Mouse (Mus musculus) liver, embryonic 11.5 days (tissue): ENCODE data around the gene Wdr19. TPM values are rescaled to one million over a fixed set of nuclear protein-coding genes. Genes with fewer than 3 reads are reported as not detected.

Experiments used
- ATAC-seq: fragments of 200-750 bp; cut with Nextera tagmentation; replicated peaks from 2 replicates; pipeline ENCODE4 v1.8.0; 2017; ENCODE audit warnings: moderate number of reproducible peaks, mild to moderate bottlenecking, moderate TSS enrichment, moderate library complexity; ENCODE audit not compliant: low FRiP score
- DNase-seq: peaks from one replicate; pipeline ENCODE4 v3.0.0-alpha.2; 2017; ENCODE audit warnings: low spot score
- H3K27ac ChIP-seq: fragments of 300-500 bp; sonication (generic); 2 replicates; pipeline ENCODE4 v1.5.1; 2014; ENCODE audit warnings: mild to moderate bottlenecking, low read depth, low read length, control low read depth
- H3K27me3 ChIP-seq: fragments of 300-500 bp; sonication (generic); replicated peaks from 2 replicates; pipeline ENCODE4 v1.6.1; 2014; ENCODE audit warnings: low read length, mixed read lengths; ENCODE audit not compliant: control insufficient read depth, insufficient read depth
- H3K36me3 ChIP-seq: fragments of 300-500 bp; sonication (generic); 2 replicates; pipeline ENCODE4 v1.6.1; 2014; ENCODE audit warnings: mild to moderate bottlenecking, low read length, moderate library complexity, mixed read lengths; ENCODE audit not compliant: control insufficient read depth, insufficient read depth
- H3K4me1 ChIP-seq: fragments of 300-500 bp; sonication (generic); replicated peaks from 2 replicates; pipeline ENCODE4 v1.6.1; 2014; ENCODE audit warnings: low read length, mixed read lengths; ENCODE audit not compliant: control insufficient read depth, insufficient read depth
- H3K4me2 ChIP-seq: fragments of 300-500 bp; sonication (generic); 2 replicates; pipeline ENCODE4 v1.6.1; 2014; ENCODE audit warnings: mild to moderate bottlenecking, control low read depth, moderate library complexity
- H3K4me3 ChIP-seq: fragments of 300-500 bp; sonication (generic); 2 replicates; pipeline ENCODE4 v1.5.1; 2014; ENCODE audit warnings: low read depth, low read length, control low read depth
- H3K9ac ChIP-seq: fragments of 300-500 bp; sonication (generic); 2 replicates; pipeline ENCODE4 v1.6.1; 2014; ENCODE audit warnings: low read depth, low read length, control low read depth
- H3K9me3 ChIP-seq: fragments of 300-500 bp; sonication (generic); 2 replicates; pipeline ENCODE4 v1.6.1; 2016; ENCODE audit warnings: low read length, inconsistent platforms, mixed read lengths; ENCODE audit not compliant: control insufficient read depth
- WGBS: fragments of 180-500 bp; shearing (Covaris S2); extraction: QIAGEN DNeasy Blood & Tissue Kit; methylation state at CpG from one replicate; pipeline ENCODE4 v1.1.7; 2014; 5-methylcytosine and 5-hydroxymethylcytosine counted together
- polyA plus RNA-seq: library from polyadenylated mRNA; unstranded; fragments of >200 nt; fragmentation: Nextera tagmentation; extraction: Ambion mirVana; gene quantifications from 2 replicates; pipeline ENCODE4 v1.2.1, GENCODE M21; 2014

The Wdr19 gene
- polyA plus RNA-seq, 1 experiment from 2014 or later: 5.8 TPM

DNA sequence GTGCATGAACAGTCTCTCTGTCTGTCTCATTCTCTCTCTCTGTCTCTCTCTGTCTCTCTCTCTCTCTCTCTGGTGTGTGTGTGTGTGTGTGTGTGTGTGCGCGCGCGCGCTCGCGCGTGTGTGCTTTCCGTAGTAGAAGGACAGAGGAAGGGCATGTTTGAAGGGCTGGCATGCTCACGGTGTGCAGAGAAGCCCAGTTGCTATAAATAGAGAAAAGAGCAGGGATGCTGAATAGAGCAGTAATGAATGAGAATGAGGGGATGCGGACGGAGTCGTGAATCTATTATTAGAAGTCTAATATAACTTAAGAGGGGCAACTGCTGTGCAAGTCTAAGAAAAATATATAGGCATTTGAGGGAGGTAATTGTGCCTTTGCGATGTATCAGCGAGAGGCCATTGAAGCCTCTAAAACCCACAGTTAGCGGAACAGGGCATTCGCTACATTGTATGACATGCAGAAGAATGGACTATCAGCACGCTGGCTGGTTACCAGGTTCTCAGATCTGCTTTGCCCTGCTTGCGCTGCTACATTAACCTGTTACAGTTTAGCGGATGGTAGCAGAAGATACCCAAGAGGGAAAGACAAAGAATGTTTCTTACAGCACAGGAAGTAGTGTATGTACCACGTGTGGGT is 18.2 kb upstream of the Wdr19 start:
- Histone ChIP-seq H3K4me3 (no peak overlapping the region), H3K4me1 (no peaks in the 10 kb centered on the region; the same call in 1 of the 2 replicates), H3K9ac (no peak overlapping the region), H3K9me3 (no peaks in the 10 kb centered on the region), H3K27me3 (no peaks in the 10 kb centered on the region), H3K36me3 (no peaks in the 10 kb centered on the region), H3K4me2 (no peak overlapping the region), H3K27ac (no peak overlapping the region)
- 87% methylated on average over 21 of the region's 21 CpGs for WGBS
- ATAC-seq (no peak), DNase-seq (no peak)

GRCm38 (mm10) chr5:65181794-65182169 is 17.7 kb upstream of the Wdr19 start:
- H3K27ac ChIP-seq: no peak overlapping the region
- WGBS: 83% methylated on average over 4 of the region's 4 CpGs

DNA sequence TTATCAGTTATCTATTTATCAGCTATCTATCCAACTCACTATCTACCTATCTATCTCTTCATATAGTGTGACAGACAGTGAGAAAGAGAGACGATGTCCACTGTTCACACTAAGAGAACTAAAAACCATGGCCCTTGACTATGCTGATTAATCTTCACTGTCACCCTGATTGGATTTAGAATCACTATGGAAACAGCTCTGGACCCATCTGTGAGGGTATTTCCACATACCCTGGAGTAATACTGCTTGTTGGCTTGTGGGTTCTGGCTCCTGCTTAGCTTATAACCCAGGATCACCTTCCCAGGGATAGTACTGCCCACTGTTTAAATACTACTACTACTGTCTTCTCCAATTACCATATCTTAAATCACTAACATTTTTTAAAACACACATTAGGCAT is 17.2 kb upstream of the Wdr19 start:
- 76% methylated on average over 1 of the region's 1 CpGs for WGBS
- Histone ChIP-seq H3K9me3 (no peaks in the 10 kb centered on the region), H3K36me3 (no peaks in the 10 kb centered on the region), H3K27ac (no peak overlapping the region), H3K9ac (no peak overlapping the region), H3K4me3 (no peak overlapping the region), H3K4me2 (no peak overlapping the region), H3K4me1 (no peaks in the 10 kb centered on the region; the same call in 1 of the 2 replicates), H3K27me3 (no peaks in the 10 kb centered on the region)
- ATAC-seq (no peak), DNase-seq (no peak)

More at GRCm38 (mm10) chr5:65181794-65182169, 17.7 kb upstream of the Wdr19 start:
- H3K9me3 ChIP-seq: no peaks in the 10 kb centered on the region
- no peak for DNase-seq
- no peak overlapping the region for H3K9ac ChIP-seq
- no peaks in the 10 kb centered on the region; the same call in 1 of the 2 replicates for H3K4me1 ChIP-seq
- no peak overlapping the region for H3K4me2 ChIP-seq
- no peak overlapping the region for H3K4me3 ChIP-seq
- no peaks in the 10 kb centered on the region for H3K27me3 ChIP-seq
- H3K36me3 ChIP-seq: no peaks in the 10 kb centered on the region
- ATAC-seq: no peak

GRCm38 (mm10) chr5:65191601-65192000 is 7.9 kb upstream of the Wdr19 start:
- Histone ChIP-seq H3K36me3 (no peaks in the 10 kb centered on the region), H3K4me2 (no peak overlapping the region), H3K27ac (no peak overlapping the region), H3K4me3 (no peak overlapping the region), H3K9me3 (no peaks in the 10 kb centered on the region; the same call in 1 of the 2 replicates), H3K9ac (no peak overlapping the region), H3K4me1 (no peaks in the 10 kb centered on the region), H3K27me3 (no peaks in the 10 kb centered on the region)
- WGBS: 90% methylated on average over 5 of the region's 5 CpGs
- DNase-seq (no peak), ATAC-seq (no peak)

- 88% methylated on average over 9 of the region's 9 CpGs for WGBS
- H3K36me3 ChIP-seq: no peaks in the 10 kb centered on the region
- no peak for ATAC-seq
- DNase-seq: no peak
- H3K4me2 ChIP-seq: no peak overlapping the region
- H3K9me3 ChIP-seq: no peaks in the 10 kb centered on the region; the same call in 1 of the 2 replicates
- H3K4me1 ChIP-seq: no peaks in the 10 kb centered on the region
- no peak overlapping the region for H3K4me3 ChIP-seq
- no peak overlapping the region for H3K9ac ChIP-seq
- no peak overlapping the region for H3K27ac ChIP-seq
- H3K27me3 ChIP-seq: no peaks in the 10 kb centered on the region
These were observed 5.1 kb upstream of the Wdr19 start for GRCm38 (mm10) chr5:65194441-65194840.

GRCm38 (mm10) chr5:65204726-65205125 is 5.2 kb downstream of the Wdr19 start:
- H3K27me3 ChIP-seq: no peaks in the 10 kb centered on the region
- no peaks in the 10 kb centered on the region; the same call in 1 of the 2 replicates for H3K4me1 ChIP-seq
- H3K9ac ChIP-seq: no peak overlapping the region
- no peak overlapping the region for H3K4me2 ChIP-seq
- no peaks in the 10 kb centered on the region for H3K9me3 ChIP-seq
- H3K36me3 ChIP-seq: no peaks in the 10 kb centered on the region
- H3K4me3 ChIP-seq: no peak overlapping the region
- 85% methylated on average over 2 of the region's 2 CpGs for WGBS
- DNase-seq (no peak), ATAC-seq (no peak)
- no peak overlapping the region for H3K27ac ChIP-seq

- Histone ChIP-seq H3K9ac (no peak overlapping the region), H3K4me2 (no peak overlapping the region), H3K27ac (no peak overlapping the region), H3K36me3 (no peaks in the 10 kb centered on the region), H3K9me3 (no peaks in the 10 kb centered on the region), H3K4me3 (no peak overlapping the region), H3K27me3 (no peaks in the 10 kb centered on the region), H3K4me1 (no peaks in the 10 kb centered on the region)
- DNase-seq: no peak
- 24% methylated on average over 7 of the region's 7 CpGs for WGBS
- ATAC-seq: no peak
These were observed 13.8 kb downstream of the Wdr19 start for GRCm38 (mm10) chr5:65213321-65213720.

DNA sequence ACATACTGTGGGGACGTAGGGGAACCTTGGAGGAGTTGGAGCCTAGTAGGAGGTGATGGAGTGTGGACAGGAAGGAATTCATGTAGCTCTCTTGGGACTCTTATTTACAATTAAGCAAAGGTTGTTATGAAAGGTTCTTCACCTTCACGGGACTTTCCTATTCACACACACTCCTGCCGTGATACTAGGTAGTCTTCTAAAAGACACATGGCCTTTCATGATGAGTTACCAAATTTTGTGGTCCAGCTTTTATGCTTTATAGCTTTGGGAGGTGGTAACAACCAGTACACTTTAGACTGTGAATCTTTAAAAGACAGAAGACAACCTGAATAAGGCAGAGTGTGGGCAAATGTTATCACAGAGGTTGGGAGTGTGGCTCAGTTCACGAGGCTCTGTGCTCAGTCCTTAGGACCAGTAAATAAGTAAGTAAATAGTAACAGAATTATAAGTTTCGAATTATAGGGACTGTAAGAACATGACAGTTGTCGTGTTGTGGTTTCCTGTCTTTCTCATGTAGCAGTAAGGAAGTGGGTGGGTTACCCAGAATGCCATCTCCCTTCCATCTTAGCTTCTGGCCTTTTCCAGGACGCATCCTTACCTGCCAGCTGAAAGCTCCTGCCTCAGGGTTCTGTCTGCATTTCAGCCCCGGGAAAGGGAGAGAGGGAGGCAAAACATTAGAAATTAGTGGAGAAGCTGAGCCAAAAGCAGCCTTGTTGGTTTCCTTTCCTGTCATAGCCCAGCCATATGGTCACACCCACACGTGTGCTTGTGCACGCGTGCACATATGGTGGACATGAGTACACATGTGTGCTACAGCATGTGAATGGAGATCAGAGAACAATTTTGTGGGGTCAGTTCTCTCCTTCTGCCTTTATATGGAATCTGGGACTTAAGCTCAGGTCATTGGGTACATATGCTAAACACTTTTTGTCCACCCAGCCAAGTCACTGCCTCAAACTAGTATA is 18.1 kb downstream of the Wdr19 start:
- no peak overlapping the region for H3K27ac ChIP-seq

More for the DNA sequence above, 18.1 kb downstream of the Wdr19 start:
- Histone ChIP-seq H3K9me3 (no peaks in the 10 kb centered on the region), H3K27me3 (no peaks in the 10 kb centered on the region), H3K4me3 (no peak overlapping the region), H3K4me2 (no peak overlapping the region), H3K36me3 (no peaks in the 10 kb centered on the region), H3K4me1 (no peaks in the 10 kb centered on the region), H3K9ac (no peak overlapping the region)
- WGBS: 78% methylated on average over 11 of the region's 11 CpGs
- DNase-seq (no peak), ATAC-seq (no peak)
